Mouse (Mus musculus): ENCODE data around the gene Olfr1269.

Olfr1269 gene

GRCm38 (mm10) chr2:90121312-90121711, at the start of gene Olfr1269:
Gene Olfr1269 (minus strand): TSS chr2:90121412.
- no peak for DNase-seq (ENCODE audit: low spot score)

GRCm38 (mm10) chr2:90153916-90154315, 32.7 kb upstream of the Olfr1269 start:
- no peak for DNase-seq (ENCODE audit: low spot score)

- DNase-seq (ENCODE audit: low spot score): no peak
These were observed 31.8 kb upstream of the Olfr1269 start, which contains the start of gene Olfr1270 for GRCm38 (mm10) chr2:90152991-90153390. Gene Olfr1270 (minus strand): TSS chr2:90153091.

- no peak for DNase-seq (ENCODE audit: low spot score)
These were observed 21.0 kb upstream of the Olfr1269 start, which contains the start of gene Olfr32 for GRCm38 (mm10) chr2:90142196-90142595. Gene Olfr32 (minus strand): TSS chr2:90142296.

- no peak for DNase-seq (ENCODE audit: low spot score)
These were observed 51.1 kb downstream of the Olfr1269 start for GRCm38 (mm10) chr2:90070065-90070464.

All from layer of hippocampus, adult 9-10 months (tissue).